Mouse (Mus musculus) heart, embryonic 11.5 days (tissue): ENCODE data around the gene Irs2. TPM values are rescaled to one million over a fixed set of nuclear protein-coding genes. Genes with fewer than 3 reads are reported as not detected.

Experiments used
- ATAC-seq: fragments of 200-750 bp; cut with Nextera tagmentation; replicated peaks from 2 replicates; pipeline ENCODE4 v1.8.0; 2017; ENCODE audit warnings: moderate library complexity; ENCODE audit not compliant: insufficient number of reproducible peaks, low FRiP score, low TSS enrichment
- H3K27ac ChIP-seq: fragments of 300-500 bp; sonication (generic); 2 replicates; pipeline ENCODE4 v1.5.1; 2014; ENCODE audit warnings: mild to moderate bottlenecking, low read depth, low read length
- H3K27me3 ChIP-seq: fragments of 300-500 bp; sonication (generic); 2 replicates; pipeline ENCODE4 v1.6.1; 2014; ENCODE audit warnings: mild to moderate bottlenecking, low read length, mixed read lengths; ENCODE audit not compliant: control insufficient read depth, insufficient read depth
- H3K36me3 ChIP-seq: fragments of 300-500 bp; sonication (generic); 2 replicates; pipeline ENCODE4 v1.6.1; 2014; ENCODE audit warnings: mild to moderate bottlenecking, low read length, moderate library complexity, mixed read lengths; ENCODE audit not compliant: control insufficient read depth, insufficient read depth
- H3K4me1 ChIP-seq: fragments of 300-500 bp; sonication (generic); 2 replicates; pipeline ENCODE4 v1.6.1; 2014; ENCODE audit warnings: low read length; ENCODE audit not compliant: control insufficient read depth, insufficient read depth
- H3K4me2 ChIP-seq: fragments of 300-500 bp; sonication (generic); 2 replicates; pipeline ENCODE4 v1.6.1; 2014; ENCODE audit warnings: mild to moderate bottlenecking, moderate library complexity
- H3K4me3 ChIP-seq: fragments of 300-500 bp; sonication (generic); 2 replicates; pipeline ENCODE4 v1.5.1; 2014; ENCODE audit warnings: low read depth, low read length
- H3K9ac ChIP-seq: fragments of 300-500 bp; sonication (generic); 2 replicates; pipeline ENCODE4 v1.6.1; 2014; ENCODE audit warnings: mild to moderate bottlenecking, low read depth, low read length, moderate library complexity
- H3K9me3 ChIP-seq: fragments of 300-500 bp; sonication (generic); replicated peaks from 2 replicates; pipeline ENCODE4 v1.6.1; 2016; ENCODE audit warnings: low read length; ENCODE audit not compliant: control insufficient read depth
- WGBS: fragments of 180-500 bp; shearing (Covaris S2); extraction: QIAGEN DNeasy Blood & Tissue Kit; methylation state at CpG from one replicate; pipeline ENCODE4 v1.1.7; 2014; ENCODE audit not compliant: insufficient replicate concordance; 5-methylcytosine and 5-hydroxymethylcytosine counted together
- polyA plus RNA-seq: library from polyadenylated mRNA; unstranded; fragments of >200 nt; fragmentation: Nextera tagmentation; extraction: Ambion mirVana; gene quantifications from 2 replicates; pipeline ENCODE4 v1.2.1, GENCODE M21; 2014

Gene Irs2
- 4.4 and 5.0 TPM in 2 replicates for polyA plus RNA-seq

GRCm38 (mm10) chr8:11008379-11008775 is at the start of gene Irs2:
Gene Irs2 (minus strand): TSS chr8:11008458.
- WGBS, result under 1% methylated on average over 54 of the region's 64 CpGs
- Histone ChIP-seq H3K4me2 (peak within 1 kb of the TSS; percentile 97), H3K36me3 (no peaks in the 10 kb centered on the region), H3K27me3 (no peaks in the 10 kb centered on the region), H3K9ac (peak within 1 kb of the TSS; percentile 90), H3K4me3 (peak within 1 kb of the TSS; percentile 88), H3K4me1 (peaks cover 44% of the 10 kb centered on the region), H3K27ac (peak within 1 kb of the TSS; percentile 97), H3K9me3 (no peaks in the 10 kb centered on the region)
- ATAC-seq, result peak; percentile 1; the same call in 1 of the 2 replicates

DNA sequence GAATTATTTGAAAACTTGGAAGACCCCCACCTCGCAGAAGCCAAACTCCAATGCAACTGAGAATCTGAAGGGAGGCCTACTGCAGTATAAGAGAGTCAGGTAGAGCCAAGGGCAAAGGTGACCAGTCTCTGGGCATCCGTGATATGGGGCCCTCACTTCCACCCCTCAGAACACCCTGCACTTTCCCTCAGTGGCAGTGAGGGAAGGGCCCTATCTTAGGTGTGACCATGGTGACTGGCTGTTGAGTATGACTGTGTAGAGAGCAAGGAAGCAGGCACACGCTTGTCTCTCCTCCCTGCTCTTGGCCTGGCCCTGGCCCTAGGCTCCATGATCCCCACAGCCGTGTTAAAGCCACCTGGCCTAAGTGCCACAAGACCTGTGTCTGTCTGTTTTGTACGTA is 48.4 kb upstream of the Irs2 start:
- 79% methylated on average over 5 of the region's 5 CpGs for WGBS
- 0 out of 2 replicates have a peak, but pooled peaks have one; percentile 55 for ATAC-seq
- no peak overlapping the region for H3K4me3 ChIP-seq
- H3K27ac ChIP-seq, result no peak overlapping the region
- no peak overlapping the region for H3K9ac ChIP-seq
- H3K27me3 ChIP-seq, result peaks cover 3% of the 10 kb centered on the region; the same call in 1 of the 2 replicates
- no peaks in the 10 kb centered on the region for H3K36me3 ChIP-seq
- no peaks in the 10 kb centered on the region for H3K9me3 ChIP-seq
- H3K4me1 ChIP-seq, result no peaks in the 10 kb centered on the region
- H3K4me2 ChIP-seq, result no peak overlapping the region

GRCm38 (mm10) chr8:11056175-11056563 is 47.9 kb upstream of the Irs2 start:
- H3K4me2 ChIP-seq, result no peak overlapping the region

GRCm38 (mm10) chr8:11055557-11056174 is 47.4 kb upstream of the Irs2 start:
- ATAC-seq, result no peak
- Histone ChIP-seq H3K9me3 (no peaks in the 10 kb centered on the region), H3K4me3 (no peak overlapping the region), H3K27me3 (peaks cover 3% of the 10 kb centered on the region; the same call in 1 of the 2 replicates), H3K27ac (no peak overlapping the region), H3K9ac (no peak overlapping the region), H3K36me3 (no peaks in the 10 kb centered on the region), H3K4me1 (no peaks in the 10 kb centered on the region), H3K4me2 (no peak overlapping the region)
- 68% methylated on average over 16 of the region's 16 CpGs for WGBS

More at GRCm38 (mm10) chr8:11056175-11056563, 47.9 kb upstream of the Irs2 start:
- H3K4me3 ChIP-seq, result no peak overlapping the region
- no peak for ATAC-seq
- no peaks in the 10 kb centered on the region for H3K36me3 ChIP-seq
- H3K9me3 ChIP-seq, result no peaks in the 10 kb centered on the region
- 83% methylated on average over 8 of the region's 8 CpGs for WGBS
- peaks cover 3% of the 10 kb centered on the region; the same call in 1 of the 2 replicates for H3K27me3 ChIP-seq
- no peak overlapping the region for H3K27ac ChIP-seq
- no peaks in the 10 kb centered on the region for H3K4me1 ChIP-seq
- no peak overlapping the region for H3K9ac ChIP-seq

- Histone ChIP-seq H3K4me3 (no peak overlapping the region), H3K9ac (no peak overlapping the region), H3K4me1 (peaks cover 4% of the 10 kb centered on the region; the same call in 1 of the 2 replicates), H3K27me3 (no peaks in the 10 kb centered on the region), H3K36me3 (no peaks in the 10 kb centered on the region), H3K9me3 (no peaks in the 10 kb centered on the region), H3K4me2 (no peak overlapping the region), H3K27ac (no peak overlapping the region)
- ATAC-seq, result no peak
- 57% methylated on average over 5 of the region's 5 CpGs for WGBS
Observed at GRCm38 (mm10) chr8:11049835-11050234, 41.6 kb upstream of the Irs2 start.

DNA sequence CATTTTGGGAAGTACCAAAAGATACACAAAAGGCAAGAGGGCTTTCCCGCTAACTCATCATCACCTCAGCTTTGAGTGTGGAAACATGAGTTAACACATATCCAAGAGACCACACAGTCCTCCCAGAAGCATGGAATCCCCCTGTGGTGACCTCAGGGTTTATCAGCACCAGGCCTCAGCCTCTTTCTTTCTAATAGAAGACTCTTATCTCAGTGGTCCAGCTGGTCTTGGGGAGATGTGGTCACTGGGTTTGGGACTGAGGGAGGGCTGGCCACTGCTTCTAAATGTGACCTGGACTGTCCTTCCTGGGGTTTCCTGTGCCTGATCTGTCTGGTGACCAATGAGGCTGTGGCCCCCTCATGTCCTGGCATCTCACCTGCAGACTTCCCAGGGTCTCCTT is 39.6 kb upstream of the Irs2 start:
- H3K27me3 ChIP-seq, result no peaks in the 10 kb centered on the region
- H3K27ac ChIP-seq, result peak overlapping the region; percentile 70
- 48% methylated on average over 1 of the region's 1 CpGs for WGBS
- no peaks in the 10 kb centered on the region for H3K36me3 ChIP-seq
- peaks cover 14% of the 10 kb centered on the region for H3K4me1 ChIP-seq
- H3K9ac ChIP-seq, result no peak overlapping the region
- no peak overlapping the region for H3K4me2 ChIP-seq
- H3K9me3 ChIP-seq, result no peaks in the 10 kb centered on the region
- no peak overlapping the region for H3K4me3 ChIP-seq
- peak; percentile 94 for ATAC-seq

- H3K4me1 ChIP-seq, result peaks cover 14% of the 10 kb centered on the region
- H3K9me3 ChIP-seq, result no peaks in the 10 kb centered on the region
- H3K36me3 ChIP-seq, result no peaks in the 10 kb centered on the region
- no peak overlapping the region for H3K4me3 ChIP-seq
- H3K27me3 ChIP-seq, result no peaks in the 10 kb centered on the region
- H3K9ac ChIP-seq, result no peak overlapping the region
- H3K4me2 ChIP-seq, result no peak overlapping the region
- no peak overlapping the region for H3K27ac ChIP-seq
- no peak for ATAC-seq
- 70% methylated on average over 11 of the region's 11 CpGs for WGBS
Observed at GRCm38 (mm10) chr8:11044660-11045059, 36.4 kb upstream of the Irs2 start.

DNA sequence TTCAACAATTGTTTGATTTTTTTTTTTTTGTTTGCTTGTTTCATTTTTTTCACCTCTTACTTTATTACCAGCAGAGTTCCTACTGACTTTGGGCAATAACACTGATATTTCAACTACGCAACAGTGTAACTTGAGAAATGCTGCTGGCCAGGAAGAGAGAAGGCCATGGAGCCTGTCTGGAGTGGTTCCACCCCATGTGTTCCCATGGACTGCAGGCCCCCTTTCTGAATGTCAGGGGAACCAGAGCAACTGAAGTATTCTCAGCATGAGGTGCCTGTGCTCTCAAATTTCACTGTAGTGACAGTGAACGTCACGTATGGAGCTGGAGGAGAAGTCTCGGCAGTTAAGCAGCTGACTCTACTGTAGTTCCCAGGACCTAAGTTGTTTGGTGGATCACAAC is 35.3 kb upstream of the Irs2 start:
- no peaks in the 10 kb centered on the region for H3K36me3 ChIP-seq
- peaks cover 14% of the 10 kb centered on the region for H3K4me1 ChIP-seq
- no peak overlapping the region for H3K27ac ChIP-seq
- no peak overlapping the region for H3K4me2 ChIP-seq
- no peak overlapping the region for H3K4me3 ChIP-seq
- H3K27me3 ChIP-seq, result no peaks in the 10 kb centered on the region
- ATAC-seq, result no peak
- no peaks in the 10 kb centered on the region for H3K9me3 ChIP-seq
- 68% methylated on average over 4 of the region's 4 CpGs for WGBS
- H3K9ac ChIP-seq, result no peak overlapping the region
